Mouse (Mus musculus) ovary, adult 18-20 months (tissue): ENCODE data around the gene Sgcd.

Experiments used
- DNase-seq: peaks from one replicate; pipeline ENCODE4 v3.0.0; 2022; ENCODE audit warnings: low spot score, mixed read lengths

Gene Sgcd

DNA sequence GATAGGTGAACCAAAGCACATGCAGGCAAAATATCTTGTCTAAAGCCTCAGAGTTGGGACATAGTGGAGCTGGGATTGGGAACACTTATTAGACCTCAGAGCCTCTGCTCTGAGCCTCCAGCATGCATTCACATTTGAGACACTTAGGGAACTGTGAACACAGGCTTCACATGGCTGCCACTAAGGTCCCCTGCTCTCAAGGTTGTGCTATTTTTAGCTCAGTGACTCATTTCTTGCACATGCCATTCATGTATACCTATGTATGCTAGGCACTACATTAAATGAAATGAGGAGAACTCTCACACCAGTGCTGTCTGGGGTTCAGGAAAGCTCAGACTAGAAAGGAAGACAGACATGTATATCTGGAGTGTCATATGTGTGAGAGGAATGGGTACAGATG lies 974.5 kb downstream of the Sgcd start:
- DNase-seq = no peak

DNA sequence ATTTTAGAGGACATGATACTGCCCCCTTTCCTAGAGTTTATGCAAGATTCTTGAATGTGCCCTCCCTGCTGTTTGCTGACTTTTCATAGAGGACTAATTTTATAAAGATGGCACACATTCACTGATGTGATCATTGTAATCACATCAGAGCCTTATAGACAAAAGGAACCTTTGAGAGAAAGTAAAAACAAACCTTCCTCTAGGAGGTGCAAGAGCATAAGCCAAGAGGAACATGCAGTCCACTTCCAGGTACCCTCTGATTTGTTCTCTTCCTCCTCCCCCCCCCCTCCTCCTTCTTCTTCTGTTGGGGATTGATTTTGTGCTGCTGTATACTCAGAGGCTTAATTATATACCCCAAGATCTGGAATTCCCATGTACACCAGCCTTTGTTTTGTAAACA lies 978.6 kb downstream of the Sgcd start:
- no peak for DNase-seq

- DNase-seq = no peak
These were observed 983.4 kb downstream of the Sgcd start for GRCm38 (mm10) chr11:47005301-47005875.

DNA sequence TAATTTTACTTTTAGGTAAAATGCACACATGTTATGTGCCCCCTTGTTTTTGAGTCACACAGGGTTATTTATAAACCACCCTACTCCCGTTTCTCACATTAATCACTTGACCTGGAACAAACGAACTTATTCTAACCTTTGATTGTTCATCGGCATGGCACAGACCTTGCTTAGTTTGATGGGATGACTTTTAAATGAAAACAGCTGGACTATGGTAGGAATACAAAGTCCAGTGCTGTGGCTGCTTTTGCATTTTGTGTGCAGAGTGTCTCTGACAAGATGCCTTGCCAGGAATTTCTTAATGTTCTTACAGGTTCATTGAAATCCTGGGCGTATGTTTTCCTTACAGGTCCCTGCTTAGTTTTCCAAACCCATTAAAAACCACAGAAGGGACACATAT lies 1049.5 kb downstream of the Sgcd start:
- no peak for DNase-seq

DNA sequence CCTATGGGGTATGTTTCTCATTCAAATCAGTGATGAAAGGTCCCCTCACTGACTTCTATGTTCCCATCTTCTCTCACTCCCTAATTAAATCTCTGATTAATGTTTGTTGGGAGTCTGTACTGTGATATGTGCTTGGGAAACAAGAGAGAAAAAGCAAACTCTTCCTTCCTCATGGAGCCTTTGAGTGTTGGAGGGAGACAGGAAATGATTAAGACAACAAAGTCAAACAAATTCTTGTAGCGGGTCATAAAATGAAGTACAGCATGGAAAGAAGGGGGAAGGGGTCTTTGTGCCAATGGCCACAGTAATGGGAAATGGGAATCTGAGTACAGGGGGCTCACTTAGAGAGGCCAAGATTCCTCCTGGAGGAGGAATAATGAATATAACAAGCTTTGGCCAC lies 1063.8 kb downstream of the Sgcd start:
- DNase-seq = no peak

- no peak for DNase-seq
These were observed 1068.5 kb downstream of the Sgcd start for GRCm38 (mm10) chr11:46920244-46920643.

DNA sequence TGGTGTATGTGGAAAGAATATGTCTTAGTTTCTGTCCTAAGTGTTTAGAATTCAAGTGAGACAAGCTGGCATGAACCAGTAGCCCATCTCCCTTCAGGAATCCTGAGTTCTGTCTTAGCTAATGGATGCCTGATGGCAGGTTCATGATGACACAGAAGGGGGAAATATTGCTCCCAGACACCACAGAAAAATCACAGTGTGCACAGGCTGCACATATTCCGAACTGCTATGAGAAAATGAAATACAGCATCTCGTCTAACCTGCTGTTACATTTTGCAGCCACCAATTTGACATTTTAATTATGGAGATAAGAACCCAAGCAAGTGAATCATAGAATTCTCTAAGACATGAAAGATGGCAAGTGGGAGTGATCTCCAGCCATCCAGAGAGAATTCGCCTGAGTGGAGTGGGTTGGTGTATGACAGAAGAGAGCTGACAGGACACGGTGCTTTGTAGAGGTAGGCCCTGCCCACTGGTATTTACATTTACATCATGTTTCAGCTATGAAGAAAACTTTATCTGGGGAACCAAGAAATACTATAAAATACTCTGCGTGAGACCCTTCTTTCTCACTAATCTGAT lies 1076.0 kb downstream of the Sgcd start:
- no peak for DNase-seq

DNA sequence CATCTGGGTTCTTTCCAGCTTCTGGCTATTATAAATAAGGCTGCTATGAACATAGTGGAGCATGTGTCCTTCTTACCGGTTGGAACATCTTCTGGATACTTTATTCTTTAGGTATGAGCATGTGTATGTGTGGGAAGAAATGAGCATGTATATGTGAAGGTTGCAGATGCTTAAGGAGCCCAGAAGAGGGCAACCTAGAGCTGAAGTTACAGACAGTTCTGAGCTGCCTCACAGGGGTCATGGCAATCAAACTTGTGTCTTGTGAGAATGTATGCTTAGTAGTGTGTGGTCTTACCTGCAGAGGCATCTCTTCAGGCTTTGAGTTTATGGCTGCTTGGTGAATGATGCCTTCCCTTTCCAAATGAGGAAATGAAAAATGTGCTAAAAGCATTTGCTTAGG lies 1084.5 kb downstream of the Sgcd start:
- no peak for DNase-seq

GRCm38 (mm10) chr11:46889093-46889492 lies 1099.7 kb downstream of the Sgcd start:
- no peak for DNase-seq

DNA sequence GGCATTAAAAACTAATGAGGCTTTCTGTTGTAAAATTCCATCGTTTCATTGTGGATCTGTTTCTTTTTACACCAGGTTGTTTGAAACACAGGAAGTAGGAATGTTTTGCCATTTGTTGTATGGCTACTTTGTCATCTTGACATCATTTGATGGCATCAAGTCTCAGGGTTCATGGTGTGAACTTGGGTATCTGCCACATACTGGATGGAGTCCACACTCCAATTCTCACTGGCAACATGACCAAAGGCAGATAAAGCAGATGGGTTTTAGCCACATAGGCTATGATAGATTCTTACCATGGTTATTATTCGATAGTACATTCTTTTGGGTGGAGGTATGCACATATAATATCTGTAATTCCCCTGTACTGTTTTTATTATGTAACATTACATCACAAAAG lies 1106.3 kb downstream of the Sgcd start:
- DNase-seq = no peak

- no peak for DNase-seq
These were observed 1113.0 kb downstream of the Sgcd start for GRCm38 (mm10) chr11:46875774-46876173.

- DNase-seq = no peak
These were observed 1120.2 kb downstream of the Sgcd start for GRCm38 (mm10) chr11:46868594-46868993.

DNA sequence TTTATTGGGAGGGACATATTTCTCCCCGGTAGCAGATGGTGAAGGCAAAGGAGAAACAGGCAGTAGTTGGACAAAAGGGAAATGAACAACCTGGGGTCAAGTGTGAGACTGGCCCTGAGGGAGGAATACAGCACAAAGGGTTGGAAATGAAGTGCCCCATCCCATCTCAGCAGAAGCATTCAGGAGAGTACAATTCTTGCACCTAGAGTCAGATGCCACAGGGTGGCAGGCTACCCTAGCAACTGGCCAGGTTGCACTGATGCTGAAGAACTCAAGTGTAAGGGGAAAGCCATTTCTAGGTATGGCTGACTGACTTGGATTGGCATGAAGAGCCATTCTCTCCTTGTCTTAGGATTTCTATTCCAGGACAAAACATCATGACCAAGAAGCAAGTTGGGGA lies 1124.0 kb downstream of the Sgcd start:
- DNase-seq = no peak

GRCm38 (mm10) chr11:46848221-46848971 lies 1140.4 kb downstream of the Sgcd start:
- no peak for DNase-seq

DNA sequence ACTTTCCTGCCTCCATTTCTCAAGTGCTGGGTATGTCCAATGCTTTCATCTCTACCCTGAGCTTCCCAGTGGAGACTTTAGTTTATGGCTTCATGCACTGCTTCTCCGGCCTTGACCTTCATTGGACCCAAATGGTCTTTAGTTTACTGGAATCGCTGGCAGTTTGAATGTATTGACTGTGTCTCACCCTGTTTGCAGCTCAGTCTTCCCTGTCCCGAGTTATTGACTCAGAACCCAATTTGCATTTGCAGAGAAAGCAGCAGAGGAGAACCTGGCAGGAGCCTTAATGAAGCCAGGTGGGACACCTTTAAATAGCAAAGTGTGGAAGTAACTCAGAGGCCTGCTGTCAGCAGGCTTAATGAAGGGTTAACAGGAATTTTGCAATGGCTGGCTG lies 1140.9 kb downstream of the Sgcd start:
- DNase-seq = no peak

GRCm38 (mm10) chr11:46846661-46847060 lies 1142.1 kb downstream of the Sgcd start:
- no peak for DNase-seq
